Mouse (Mus musculus) liver, adult 2 months (tissue): ENCODE results near the gene Zdhhc13.

ENCODE experiments used
- CTCF ChIP-seq: fragments of 200-500 bp; IDR thresholded peaks from 2 replicates; pipeline ENCODE4 v1.5.1; 2011; ENCODE audit warnings: low read depth, low read length, control low read depth
- POLR2A ChIP-seq: fragments of 200-500 bp; IDR thresholded peaks from 2 replicates; pipeline ENCODE4 v1.6.1; 2011; ENCODE audit warnings: low read length, control low read depth; ENCODE audit not compliant: insufficient read depth; ENCODE audit errors: extremely low read depth

- TF ChIP-seq CTCF (peak; percentile 75), POLR2A (no peak)
Measured at GRCm38 (mm10) chr7:48749298-48750163, 39.3 kb upstream of the Zdhhc13 start.
